Comparison of ENCODE assay signal across 8 mouse cellular contexts in the genomic region with DNA sequence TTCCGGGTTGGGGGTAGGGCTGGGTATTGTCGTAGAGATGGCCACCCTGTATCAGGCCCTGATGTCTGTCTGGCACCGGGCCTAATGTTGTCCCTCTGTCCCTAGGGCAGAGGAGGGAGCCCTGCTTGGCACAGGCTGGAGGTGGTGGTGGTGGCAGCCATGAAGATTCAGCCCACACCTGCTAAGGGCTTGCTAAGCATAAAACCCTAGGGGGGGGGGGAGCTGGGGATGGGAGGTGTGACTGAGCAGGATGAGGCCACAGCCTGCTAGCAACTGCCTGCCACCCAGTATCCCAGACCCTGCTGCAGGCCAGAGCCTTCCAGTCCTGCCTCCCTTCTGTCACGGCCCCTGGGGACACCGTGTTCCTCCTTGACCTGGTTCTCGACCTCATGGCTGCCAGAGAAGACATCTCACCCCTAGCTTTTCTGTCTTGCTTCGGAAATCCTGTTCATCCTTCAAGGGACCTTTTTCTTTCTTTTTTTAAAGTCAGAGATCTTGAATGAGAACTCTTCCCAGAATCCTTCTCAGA. TPM values are rescaled to one million over a fixed set of nuclear protein-coding genes. Genes with fewer than 3 reads are reported as not detected.
DNase-seq lines count a peak whose midpoint lies in the region; ATAC-seq and TF ChIP-seq lines count a peak whose summit lies in the region.

No protein-coding gene starts in this region.

- intact Hi-C loops in gastrocnemius, postnatal 14 days (cut with DNase I; ENCODE audit: low total_unique reads): no loop called here

- WGBS in heart, embryonic 10.5 days: 26% methylated on average over 7 of the region's 7 CpGs
- 71% methylated on average over 5 of the region's 7 CpGs for WGBS in spleen, adult 2 months
- 47% methylated on average over 5 of the region's 7 CpGs for WGBS in hindbrain, embryonic 13.5 days

- no peak overlapping the region; the same call in 1 of the 2 replicates for H3K9ac ChIP-seq in hindbrain, embryonic 13.5 days

- ATAC-seq in hindbrain, embryonic 13.5 days (ENCODE audit: low FRiP score): no peak

- H3K36me3 ChIP-seq in heart, embryonic 10.5 days: peaks cover 37% of the 10 kb centered on the region
- peaks cover 6% of the 10 kb centered on the region; the same call in 1 of the 2 replicates for H3K36me3 ChIP-seq in spleen, adult 2 months (ENCODE audit: control insufficient read depth, insufficient read depth, low read length)
- H3K36me3 ChIP-seq in hindbrain, embryonic 13.5 days: peaks cover 8% of the 10 kb centered on the region; the same call in 1 of the 2 replicates

- no peak overlapping the region for H3K4me2 ChIP-seq in hindbrain, embryonic 13.5 days

- no peak for TF ChIP-seq CTCF in spleen, adult 2 months (IDR thresholded peaks at IDR 0.05; ENCODE audit: extremely low read depth, insufficient read depth, insufficient read length, insufficient replicate concordance)

- no peaks in the 10 kb centered on the region for H3K9me3 ChIP-seq in heart, embryonic 10.5 days
- no peaks in the 10 kb centered on the region for H3K9me3 ChIP-seq in hindbrain, embryonic 13.5 days

- H3K4me1 ChIP-seq in heart, embryonic 10.5 days: peaks cover 78% of the 10 kb centered on the region
- H3K4me1 ChIP-seq in spleen, adult 2 months (ENCODE audit: control insufficient read depth, insufficient read depth, insufficient read length): peaks cover 44% of the 10 kb centered on the region
- peaks cover 66% of the 10 kb centered on the region for H3K4me1 ChIP-seq in hindbrain, embryonic 13.5 days (replicated peaks)

- peak overlapping the region; percentile 71 for H3K27ac ChIP-seq in heart, embryonic 10.5 days
- 0 out of 2 replicates have a peak overlapping the region, but pooled peaks have one; percentile 4 for H3K27ac ChIP-seq in spleen, adult 2 months (ENCODE audit: insufficient read depth, low read length)
- H3K27ac ChIP-seq in hindbrain, embryonic 13.5 days: peak overlapping the region; percentile 82

- peak overlapping the region; percentile 41; the same call in 1 of the 2 replicates for H3K4me3 ChIP-seq in heart, embryonic 10.5 days
- no peak overlapping the region for H3K4me3 ChIP-seq in spleen, adult 2 months (ENCODE audit: extremely low read depth, insufficient read depth, insufficient read length)
- H3K4me3 ChIP-seq in hindbrain, embryonic 13.5 days: no peak overlapping the region

- H3K27me3 ChIP-seq in heart, embryonic 10.5 days (ENCODE audit: insufficient read depth, poor library complexity, severe bottlenecking): no peaks in the 10 kb centered on the region
- no peaks in the 10 kb centered on the region for H3K27me3 ChIP-seq in spleen, adult 2 months (ENCODE audit: control insufficient read depth, insufficient read depth, low read length)
- H3K27me3 ChIP-seq in hindbrain, embryonic 13.5 days: no peaks in the 10 kb centered on the region

- DNase-seq in heart, embryonic 10.5 days (ENCODE audit: low spot score): no peak
- no peak for DNase-seq in heart, adult 8-10 months (ENCODE audit: low spot score)
- no peak for DNase-seq in spleen, adult 2 months (ENCODE audit: low read depth in 1 of 2, low spot score in 2 of 2)
- DNase-seq in spleen, postnatal 4 days (ENCODE audit: low spot score in 2 of 2): no peak
- DNase-seq in thymus, postnatal 14 days: peak; percentile 33
- no peak for DNase-seq in gastrocnemius, postnatal 14 days
- DNase-seq in kidney, adult 9 months: no peak

- TF ChIP-seq POLR2A in spleen, adult 2 months (IDR thresholded peaks at IDR 0.05; ENCODE audit: low read depth, low read length): no peak

RNA-seq across cellular contexts. Expression of gene Gjd3, which starts 27.0 kb away (rescaled TPM):
- polyA plus RNA-seq in heart, embryonic 10.5 days (2016; fragmentation: Nextera tagmentation; extraction: Ambion mirVana): 1.0 and 1.1 TPM in 2 replicates
- total RNA-seq in heart, adult 8-10 months (2022): under 1 TPM in 1 of 4 experiments, not detected in 3; 0.44 TPM
- 0.56 and 0.67 TPM in 2 replicates for polyA plus RNA-seq in spleen, adult 2 months (2012; rRNA removed)
- polyA plus RNA-seq in hindbrain, embryonic 13.5 days (2015; fragmentation: Nextera tagmentation; extraction: Ambion mirVana): 1.5 and 1.6 TPM in 2 replicates
- not detected for total RNA-seq in gastrocnemius, postnatal 14 days (2021)

RNA-seq across cellular contexts. Expression of gene Rara, which starts 28.2 kb away (rescaled TPM):
- 30.4 and 36.9 TPM in 2 replicates for polyA plus RNA-seq in heart, embryonic 10.5 days (2016; fragmentation: Nextera tagmentation; extraction: Ambion mirVana)
- total RNA-seq in heart, adult 8-10 months (2022): 10 to 100 TPM; 10.8 to 13.5 (median 11.9) TPM
- 37.0 and 48.8 TPM in 2 replicates for polyA plus RNA-seq in spleen, adult 2 months (2012; rRNA removed)
- polyA plus RNA-seq in hindbrain, embryonic 13.5 days (2015; fragmentation: Nextera tagmentation; extraction: Ambion mirVana): 17.1 and 20.3 TPM in 2 replicates
- total RNA-seq in gastrocnemius, postnatal 14 days (2021): 10 to 100 TPM; 13.7 to 19.7 TPM

RNA-seq across cellular contexts. Expression of gene Cdc6, which starts 48.2 kb away (rescaled TPM):
- polyA plus RNA-seq in heart, embryonic 10.5 days (2016; fragmentation: Nextera tagmentation; extraction: Ambion mirVana): 39.3 and 47.7 TPM in 2 replicates
- under 1 TPM; 0.16 to 0.49 (median 0.25) TPM for total RNA-seq in heart, adult 8-10 months (2022)
- 1.6 and 2.0 TPM in 2 replicates for polyA plus RNA-seq in spleen, adult 2 months (2012; rRNA removed)
- polyA plus RNA-seq in hindbrain, embryonic 13.5 days (2015; fragmentation: Nextera tagmentation; extraction: Ambion mirVana): 5.9 and 6.0 TPM in 2 replicates
- 1 to 10 TPM in 1 of 2 experiments, under 1 TPM in 1; 0.78 to 1.3 TPM for total RNA-seq in gastrocnemius, postnatal 14 days (2021)

Comparison
In these comparisons a context has a peak if more than half of its experiments do, and no peak if none do; other contexts are left out.
1. H3K27ac ChIP-seq: peak in every context shown above with its lines; median percentile 82 in hindbrain, embryonic 13.5 days; 71 in heart, embryonic 10.5 days; 4 in spleen, adult 2 months.